Mouse (Mus musculus): ENCODE data around the gene Vip. TPM values are rescaled to one million over a fixed set of nuclear protein-coding genes. Genes with fewer than 3 reads are reported as not detected.

Gene Vip
- polyA plus RNA-seq, 1 experiment from 2014 or later, result not detected

Other genes starting within 250 kb of the Vip start
- gene Syne1, start 87.7 kb upstream of the Vip start, polyA plus RNA-seq (2015; fragmentation: Nextera tagmentation; extraction: Ambion mirVana), result 5.6 and 7.5 TPM in 2 replicates
- gene Myct1, start 45.4 kb upstream of the Vip start, polyA plus RNA-seq (2015; fragmentation: Nextera tagmentation; extraction: Ambion mirVana), result 0.61 and 1.3 TPM in 2 replicates
- gene Fbxo5, start 166.4 kb downstream of the Vip start, polyA plus RNA-seq (2015; fragmentation: Nextera tagmentation; extraction: Ambion mirVana), result 32.7 and 34.5 TPM in 2 replicates
- 10.1 and 12.0 TPM in 2 replicates for gene Mtrf1l, start 184.7 kb downstream of the Vip start, polyA plus RNA-seq (2015; fragmentation: Nextera tagmentation; extraction: Ambion mirVana)